Mouse (Mus musculus): ENCODE results near the gene Adap2.

Gene Adap2

GRCm38 (mm10) chr11:80199773-80200172, 45.9 kb downstream of the Adap2 start:
- peak in 1 of 2 experiments; percentile 28 for DNase-seq

DNA sequence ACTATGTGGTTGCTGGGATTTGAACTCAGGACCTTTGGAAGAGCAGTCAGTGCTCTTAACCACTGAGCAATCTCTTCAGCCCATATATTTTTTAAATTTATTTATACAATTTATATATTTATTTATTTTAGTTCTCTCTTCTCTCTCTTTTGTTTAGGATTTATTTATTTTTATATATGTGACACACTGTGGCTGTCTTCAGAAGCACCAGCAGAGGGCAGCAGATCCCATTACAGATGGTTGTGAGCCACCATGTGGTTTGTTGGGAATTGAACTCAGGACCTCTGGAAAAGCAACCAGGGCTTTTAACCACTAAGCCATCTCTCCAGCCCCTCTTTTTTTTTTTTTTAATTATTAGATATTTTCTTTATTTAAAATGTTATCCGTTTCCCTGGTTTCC, 46.4 kb downstream of the Adap2 start:
- peak in 1 of 2 experiments; percentile 36 for DNase-seq

DNA sequence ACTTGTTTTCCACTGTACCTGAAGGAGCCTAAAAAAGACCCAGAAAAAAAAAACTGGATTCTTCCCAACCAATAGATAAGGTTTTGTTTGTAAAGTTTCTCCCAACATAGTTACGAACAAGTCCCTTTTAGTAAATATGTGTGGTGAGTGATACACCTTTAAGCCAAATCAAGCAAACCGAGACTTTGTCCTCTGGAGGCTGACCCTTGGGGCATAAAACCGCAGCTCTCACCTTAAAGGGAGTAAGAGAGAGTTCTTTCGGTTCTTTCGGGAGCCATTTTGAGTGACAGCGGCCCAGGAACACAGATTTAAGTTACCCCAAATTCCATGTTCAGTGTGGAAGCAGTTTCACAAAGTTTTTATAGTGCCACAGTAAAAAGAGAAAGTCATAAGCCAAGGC, 48.4 kb downstream of the Adap2 start:
- peak; percentile 30 to 55 for DNase-seq

- DNase-seq, result no peak
These were observed 50.1 kb downstream of the Adap2 start for GRCm38 (mm10) chr11:80204037-80204436.

GRCm38 (mm10) chr11:80204941-80205340, 51.0 kb downstream of the Adap2 start:
- no peak for DNase-seq

- no peak for DNase-seq
These were observed 54.6 kb downstream of the Adap2 start for GRCm38 (mm10) chr11:80208465-80208859.

DNA sequence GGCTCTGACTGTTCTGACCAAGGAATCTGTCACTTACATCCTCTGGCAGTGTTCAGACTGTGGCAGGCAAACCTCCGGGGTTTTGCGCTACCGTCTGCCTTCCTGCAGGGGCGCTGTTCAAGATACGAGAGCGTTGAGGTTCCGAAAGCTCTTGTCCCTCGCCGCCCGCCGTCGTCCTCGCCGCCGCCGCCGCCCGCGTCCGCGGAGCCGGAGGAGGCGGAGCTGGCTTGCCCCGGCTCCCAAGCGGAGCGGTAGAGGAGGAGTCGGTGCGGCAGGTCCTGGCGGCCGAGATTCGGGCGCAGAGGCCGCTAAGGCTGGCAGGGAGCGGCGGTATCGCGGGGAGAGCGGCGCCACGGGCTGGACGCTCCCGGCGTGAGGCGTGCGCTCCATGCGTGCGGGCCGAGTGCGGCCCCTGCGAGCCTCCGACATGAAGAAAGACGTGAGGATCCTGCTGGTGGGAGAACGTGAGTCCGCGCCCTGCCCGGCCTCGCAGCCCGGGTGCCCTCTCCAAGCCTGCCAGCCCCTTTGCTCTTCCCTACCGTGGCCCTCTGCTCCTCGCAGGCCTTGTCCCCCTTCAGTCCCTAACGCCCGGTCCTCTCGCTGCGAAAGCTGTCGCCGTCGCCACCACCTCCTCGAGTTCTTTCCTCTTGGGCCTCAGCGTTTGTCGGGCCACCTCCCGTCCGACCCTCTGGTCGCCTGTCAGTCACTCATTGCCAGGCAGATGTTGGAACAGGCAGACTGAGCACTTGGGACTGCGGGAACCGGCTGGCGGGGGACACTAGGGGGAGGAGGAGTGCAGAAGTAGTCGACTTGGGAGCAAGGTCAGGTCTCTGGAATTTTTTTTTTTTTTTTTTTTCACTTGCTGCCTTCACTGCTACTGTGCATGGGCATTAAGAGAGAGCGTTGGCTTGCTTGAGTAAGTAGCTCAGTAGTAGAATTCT, 55.2 kb downstream of the Adap2 start, which contains the start of gene Rhot1:
Gene Rhot1, plus strand, starts transcription at position 160 of the 941 bp plus-strand sequence.
- DNase-seq, result peak; percentile 97

DNA sequence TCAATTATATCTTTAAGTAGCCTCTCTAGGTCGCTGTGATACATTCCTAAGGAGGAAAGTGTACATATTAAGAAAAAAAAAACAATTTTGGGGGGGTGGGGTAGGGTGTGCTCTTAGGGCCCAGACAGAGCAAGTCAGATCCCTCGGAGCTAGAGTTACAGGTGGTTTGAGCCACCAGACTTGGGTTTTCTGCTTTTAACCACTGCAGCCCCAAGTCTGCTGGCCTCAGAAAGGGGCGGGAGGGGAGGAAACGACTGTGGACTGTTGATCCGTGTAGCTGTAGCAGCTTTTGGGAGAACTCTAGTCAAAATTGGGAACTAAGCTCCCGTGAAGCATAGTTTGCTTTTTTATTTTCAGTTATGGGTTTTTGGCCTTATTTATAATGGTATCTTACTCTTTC, 56.4 kb downstream of the Adap2 start:
- no peak for DNase-seq

DNA sequence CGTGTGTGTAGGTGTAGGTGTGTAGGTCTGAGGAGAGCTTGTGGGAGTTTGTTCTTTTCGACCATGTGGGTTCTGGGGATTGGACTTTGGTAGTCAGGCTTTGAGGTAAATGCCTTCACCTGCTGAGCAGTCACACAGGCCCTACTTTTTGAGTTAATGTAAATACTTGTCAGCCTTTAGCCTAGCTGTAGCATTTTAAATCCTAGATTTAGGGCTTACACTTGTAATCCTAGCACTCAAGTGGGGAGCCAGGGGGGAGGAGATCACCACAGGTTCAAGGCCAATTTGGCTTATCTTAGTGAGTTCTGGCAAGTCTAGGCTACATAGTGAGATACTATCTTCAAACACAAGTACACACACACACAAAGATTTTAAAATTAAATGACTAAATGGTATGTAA, 58.4 kb downstream of the Adap2 start:
- DNase-seq, result no peak

DNA sequence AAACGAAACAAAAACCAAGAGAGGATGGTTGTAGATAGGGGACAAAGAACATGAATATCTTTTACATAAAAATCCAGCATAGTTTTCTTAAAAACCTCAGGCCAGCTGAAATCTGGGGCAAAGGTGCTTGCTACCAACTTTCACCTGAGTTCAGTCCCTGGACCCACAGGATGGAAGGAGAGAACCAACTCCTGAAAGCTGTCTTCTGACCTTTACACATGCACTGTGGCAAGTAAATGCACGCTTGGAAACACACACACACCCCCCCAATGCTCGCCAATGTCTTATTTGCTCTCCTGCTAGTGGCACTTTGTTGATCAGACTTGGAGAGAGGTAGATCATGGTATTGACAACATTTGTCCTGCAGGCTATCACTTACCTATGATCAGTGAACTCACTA, 61.4 kb downstream of the Adap2 start:
- peak; percentile 21 to 67 for DNase-seq

- DNase-seq, result peak in 1 of 2 experiments; percentile 55
These were observed 64.9 kb downstream of the Adap2 start for GRCm38 (mm10) chr11:80218657-80219293.
